In genomic region chr16:56175867-56176581, GRCm38 (mm10) we compare ENCODE assay signal across 8 mouse cellular contexts. TPM values are rescaled to one million over a fixed set of nuclear protein-coding genes. Genes with fewer than 3 reads are reported as not detected.
DNase-seq lines count a peak whose midpoint lies in the region; ATAC-seq and TF ChIP-seq lines count a peak whose summit lies in the region.

No protein-coding gene starts in this region.

- H3K9ac ChIP-seq in neural tube, embryonic 11.5 days (ENCODE audit: low read length): no peak overlapping the region

- H3K4me2 ChIP-seq in neural tube, embryonic 11.5 days (ENCODE audit: low read depth): no peak overlapping the region

- no peak overlapping the region for H3K4me3 ChIP-seq in neural tube, embryonic 11.5 days (ENCODE audit: low read depth, low read length)
- H3K4me3 ChIP-seq in cerebellum, adult 2 months (replicated peaks; ENCODE audit: insufficient read depth, low read depth, low read length): no peak overlapping the region

- peak; percentile 28 for DNase-seq in gastrocnemius, postnatal 14 days
- DNase-seq in gastrocnemius, postnatal 36 days: no peak
- peak; percentile 33 for DNase-seq in neural tube, embryonic 11.5 days (ENCODE audit: low spot score)
- DNase-seq in neural tube, embryonic 10.5 days (ENCODE audit: extremely low spot score, low spot score): no peak
- peak; percentile 10 to 17 for DNase-seq in cerebellum, adult 2 months
- DNase-seq in lung, postnatal 10 days: peak; percentile 43
- no peak for DNase-seq in spleen, postnatal 14 days (ENCODE audit: low spot score in 2 of 2)
- DNase-seq in frontal cortex, postnatal 25 days (ENCODE audit: low spot score in 2 of 2): no peak

- H3K36me3 ChIP-seq in neural tube, embryonic 11.5 days (ENCODE audit: control insufficient read depth, insufficient read depth, low read length): peaks cover 3% of the 10 kb centered on the region; the same call in 1 of the 2 replicates

- no peak overlapping the region for H3K27ac ChIP-seq in neural tube, embryonic 11.5 days (ENCODE audit: low read depth, low read length)
- H3K27ac ChIP-seq in cerebellum, adult 2 months (ENCODE audit: insufficient read depth, low read length): no peak overlapping the region

- H3K9me3 ChIP-seq in neural tube, embryonic 11.5 days (ENCODE audit: control insufficient read depth, low read length): no peaks in the 10 kb centered on the region

- H3K4me1 ChIP-seq in neural tube, embryonic 11.5 days (ENCODE audit: control insufficient read depth, insufficient read depth, low read length): no peaks in the 10 kb centered on the region
- no peaks in the 10 kb centered on the region for H3K4me1 ChIP-seq in cerebellum, adult 2 months (ENCODE audit: control insufficient read depth, insufficient read depth, low read length)

- 70% methylated on average over 8 of the region's 8 CpGs for WGBS in neural tube, embryonic 11.5 days
- WGBS in cerebellum, adult 2 months: 37% methylated on average over 8 of the region's 8 CpGs

- ATAC-seq in neural tube, embryonic 11.5 days (ENCODE audit: insufficient read depth, low FRiP score, low TSS enrichment): no peak

- no peaks in the 10 kb centered on the region for H3K27me3 ChIP-seq in neural tube, embryonic 11.5 days (ENCODE audit: control insufficient read depth, insufficient read depth, low read length)
- H3K27me3 ChIP-seq in cerebellum, adult 2 months (ENCODE audit: control insufficient read depth, insufficient read depth, low read length): no peaks in the 10 kb centered on the region

- peak; percentile 60 for TF ChIP-seq CTCF in cerebellum, adult 2 months (IDR thresholded peaks at IDR 0.05; ENCODE audit: borderline replicate concordance, insufficient read depth, low read depth, low read length)

- TF ChIP-seq POLR2A in cerebellum, adult 2 months (IDR thresholded peaks at IDR 0.05; ENCODE audit: borderline replicate concordance, insufficient read depth, low read length): no peak

- intact Hi-C loops in gastrocnemius, postnatal 14 days (cut with DNase I; ENCODE audit: low total_unique reads): no loop called here
- intact Hi-C loops in gastrocnemius, postnatal 36 days (cut with DNase I): no loop called here

RNA-seq across cellular contexts. Expression of gene Impg2, which starts 28.1 kb away (rescaled TPM):
- under 1 TPM; 0.09 to 0.14 TPM for total RNA-seq in gastrocnemius, postnatal 14 days (2021)
- under 1 TPM; 0.05 to 0.07 TPM for total RNA-seq in gastrocnemius, postnatal 36 days (2021)
- 0.07 and 0.23 TPM in 2 replicates for polyA plus RNA-seq in neural tube, embryonic 11.5 days (2014; fragmentation: Nextera tagmentation; extraction: Ambion mirVana)
- polyA plus RNA-seq in cerebellum, adult 2 months (2012; rRNA removed): 0.55 and 0.59 TPM in 2 replicates

Comparison
In these comparisons a context has a peak if more than half of its experiments do, and no peak if none do; other contexts are left out.
1. DNase-seq: peak in gastrocnemius, postnatal 14 days (single experiment), neural tube, embryonic 11.5 days (single experiment), cerebellum, adult 2 months (2 of 2) and lung, postnatal 10 days (single experiment); none in gastrocnemius, postnatal 36 days (0 of 2), neural tube, embryonic 10.5 days (single experiment), spleen, postnatal 14 days (0 of 2) and frontal cortex, postnatal 25 days (0 of 2).